Mouse (Mus musculus) heart, adult 2 months (tissue): ENCODE results near the gene Morn1. TPM values are rescaled to one million over a fixed set of nuclear protein-coding genes. Genes with fewer than 3 reads are reported as not detected.

Experiments used
- DNase-seq, 2 experiments: peaks; one replicate each; pipeline ENCODE4 v3.0.0; 2021
- H3K27ac ChIP-seq: fragments of 200-600 bp; 2 replicates; pipeline ENCODE4 v1.8.1; 2022
- H3K27me3 ChIP-seq: fragments of 200-500 bp; 2 replicates; pipeline ENCODE4 v1.6.1; 2012; ENCODE audit warnings: mild to moderate bottlenecking, low read length, inconsistent platforms, mixed read lengths; ENCODE audit not compliant: control insufficient read depth, insufficient read depth
- H3K36me3 ChIP-seq: fragments of 200-500 bp; 2 replicates; pipeline ENCODE4 v1.6.1; 2012; ENCODE audit warnings: low read length, inconsistent platforms; ENCODE audit not compliant: control insufficient read depth, insufficient read depth
- H3K4me1 ChIP-seq: fragments of 200-500 bp; 2 replicates; pipeline ENCODE4 v1.6.1; 2011; ENCODE audit warnings: low read length; ENCODE audit not compliant: control insufficient read depth, insufficient read depth
- H3K4me3 ChIP-seq: fragments of 200-600 bp; 2 replicates; pipeline ENCODE4 v1.8.1; 2022
- H3K79me2 ChIP-seq: fragments of 200-500 bp; replicated peaks from 2 replicates; pipeline ENCODE4 v1.6.1; 2012; ENCODE audit warnings: mild to moderate bottlenecking, inconsistent platforms, low read length, moderate library complexity, mixed read lengths; ENCODE audit not compliant: control insufficient read depth, insufficient read depth
- H3K9ac ChIP-seq: fragments of 200-500 bp; 2 replicates; pipeline ENCODE4 v1.6.1; 2012; ENCODE audit warnings: low read depth, mild to moderate bottlenecking, control low read depth, inconsistent platforms, low read length, mixed read lengths
- CTCF ChIP-seq: fragments of 200-600 bp; IDR thresholded peaks from 2 replicates; pipeline ENCODE4 v1.8.1; 2022; ENCODE audit warnings: antibody characterized with exemption, mild to moderate bottlenecking, moderate library complexity
- EP300 ChIP-seq: fragments of 200-500 bp; IDR thresholded peaks from 2 replicates; pipeline ENCODE4 v1.6.1; 2011; ENCODE audit warnings: low read depth, low read length, control low read depth; ENCODE audit not compliant: insufficient read depth
- POLR2A ChIP-seq: fragments of 200-500 bp; IDR thresholded peaks from 2 replicates; pipeline ENCODE4 v1.6.1; 2011; ENCODE audit warnings: mild to moderate bottlenecking, low read depth, low read length, control low read depth; ENCODE audit not compliant: insufficient read depth
- WGBS: fragments of 180-500 bp; shearing (Covaris S2); methylation state at CpG from one replicate; pipeline ENCODE4 v1.1.7; 2018; 5-methylcytosine and 5-hydroxymethylcytosine counted together
- intact Hi-C: fragments of 180-260 bp; cut with DNase I; formaldehyde crosslinking; loops from one replicate; pipeline ENCODE4 v1.15.1; 2025
- long read RNA-seq: library from polyadenylated mRNA; stranded (forward); transcript quantifications from one replicate; pipeline ENCODE4 v2.0.0, GENCODE M21; 2021
- polyA plus RNA-seq: library from polyadenylated mRNA; depleted of rRNA; stranded (reverse); fragments of >200 nt; gene quantifications from 2 replicates; pipeline ENCODE4 v1.2.3, GENCODE M21; 2012; rRNA removed
- total RNA-seq, 2 experiments: library from RNA; stranded (reverse); gene quantifications; 2 replicates each; pipeline ENCODE4 v1.2.3; 2021

Morn1 gene
- total RNA-seq = 1 to 10 TPM; 1.1 to 1.3 TPM
- 2.5 and 2.6 TPM in 2 replicates for polyA plus RNA-seq
- long read RNA-seq, partial matches to known transcripts = 0 of 2 reads
- long read RNA-seq, other reads (novel, unspliced or antisense) = 1 of 2 reads

DNA sequence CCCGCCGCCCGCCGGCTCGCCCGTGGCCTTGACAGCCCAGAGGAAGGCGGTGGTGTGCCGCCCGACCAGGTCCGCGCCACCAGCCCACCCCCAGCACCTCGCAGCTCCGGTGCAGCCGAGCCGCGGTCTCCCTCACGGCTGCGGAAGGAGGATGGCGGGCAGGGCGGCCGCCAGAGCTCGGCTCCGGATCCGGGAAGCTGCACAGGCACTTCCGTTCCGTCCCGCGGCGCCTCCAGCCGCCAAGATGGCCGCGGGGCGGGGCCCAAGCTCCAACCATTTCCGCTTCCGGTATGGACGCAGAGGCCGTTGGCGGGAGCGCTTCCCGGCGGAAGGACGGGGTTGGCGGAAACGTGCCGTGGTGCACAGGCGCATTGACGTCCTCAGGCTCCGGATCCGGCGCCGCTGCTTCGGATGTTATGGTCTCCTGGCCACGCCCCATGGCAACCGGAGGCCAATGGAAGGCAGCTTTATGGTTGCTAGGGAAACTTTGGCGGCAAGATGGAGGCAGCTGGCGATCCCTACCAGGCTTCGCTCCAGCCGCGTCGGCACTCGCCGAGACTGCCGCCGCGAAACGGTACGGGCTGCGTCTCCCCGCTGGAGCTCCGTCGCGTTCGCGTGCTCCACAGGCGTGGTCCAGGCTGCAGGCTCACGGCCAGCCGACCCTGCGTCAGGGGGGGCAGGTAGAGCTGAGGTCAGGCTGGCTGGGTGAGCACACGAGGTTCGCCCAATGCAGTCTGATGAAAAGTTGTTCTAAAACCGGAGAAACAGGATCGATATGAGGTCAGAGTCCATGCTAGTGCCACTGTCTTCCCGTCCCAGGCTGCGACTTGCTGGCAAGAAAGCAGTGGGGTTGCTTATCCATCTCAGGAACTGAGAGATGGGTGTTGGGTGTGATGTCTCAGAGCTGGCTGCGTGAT, at the start of gene Morn1, which contains the start of gene Rer1:
Gene Morn1 (plus strand): TSS at position 470 of the 917 bp plus-strand sequence.
Gene Rer1 (minus strand): TSS at position 275 of the 917 bp plus-strand sequence.
- peaks cover 17% of the 10 kb centered on the region for H3K4me1 ChIP-seq
- intact Hi-C loops = no loop called here
- H3K27me3 ChIP-seq = no peaks in the 10 kb centered on the region
- peak within 1 kb of the TSS; percentile 91 for H3K27ac ChIP-seq
- peak; percentile 99 to 100 for DNase-seq
- H3K9ac ChIP-seq = peak within 1 kb of the TSS; percentile 88
- peaks cover 8% of the 10 kb centered on the region for H3K79me2 ChIP-seq
- TF ChIP-seq POLR2A = peak; percentile 62
- TF ChIP-seq EP300 = 0 out of 2 replicates have a peak, but pooled peaks have one; percentile 54
- no peak for TF ChIP-seq CTCF
- H3K36me3 ChIP-seq = no peaks in the 10 kb centered on the region
- peak within 1 kb of the TSS; percentile 98 for H3K4me3 ChIP-seq
- WGBS = under 1% methylated on average over 84 of the region's 85 CpGs

DNA sequence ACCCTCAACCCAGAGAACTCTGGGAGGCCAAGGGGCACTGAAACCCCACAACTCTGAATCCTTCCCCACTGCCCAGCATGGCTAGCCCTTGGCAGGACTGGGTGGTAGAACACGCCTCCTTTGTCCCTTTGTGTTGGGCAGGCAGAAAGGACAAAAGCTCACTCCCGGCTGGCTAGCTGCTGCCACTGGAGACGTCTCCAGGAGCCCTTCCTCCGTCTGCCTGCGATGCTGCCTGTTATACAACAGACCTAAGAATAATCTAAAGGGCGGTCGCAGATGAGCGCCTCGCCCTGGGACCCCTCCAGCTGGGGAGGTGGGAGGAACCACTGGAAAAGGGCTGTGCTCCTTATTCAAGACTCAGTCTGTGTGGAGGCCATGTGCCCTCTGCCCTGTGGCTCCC, 46.2 kb upstream of the Morn1 start:
- peaks cover 6% of the 10 kb centered on the region for H3K27me3 ChIP-seq
- intact Hi-C loops = no loop called here
- TF ChIP-seq CTCF = no peak
- TF ChIP-seq EP300 = no peak
- no peak for TF ChIP-seq POLR2A

GRCm38 (mm10) chr4:155040696-155041095, 45.7 kb upstream of the Morn1 start:
- DNase-seq = no peak
- 57% methylated on average over 6 of the region's 6 CpGs for WGBS
- H3K4me3 ChIP-seq = no peak overlapping the region
- no peaks in the 10 kb centered on the region for H3K79me2 ChIP-seq
- peaks cover 6% of the 10 kb centered on the region for H3K27me3 ChIP-seq
- H3K27ac ChIP-seq = no peak overlapping the region
- no peak overlapping the region for H3K9ac ChIP-seq
- TF ChIP-seq POLR2A (no peak), EP300 (no peak), CTCF (no peak)
- intact Hi-C loops = no loop called here
- H3K4me1 ChIP-seq = no peaks in the 10 kb centered on the region
- H3K36me3 ChIP-seq = no peaks in the 10 kb centered on the region

More for the DNA sequence above, 46.2 kb upstream of the Morn1 start:
- Histone ChIP-seq H3K4me3 (no peak overlapping the region), H3K4me1 (no peaks in the 10 kb centered on the region), H3K27ac (no peak overlapping the region), H3K36me3 (no peaks in the 10 kb centered on the region), H3K9ac (no peak overlapping the region), H3K79me2 (no peaks in the 10 kb centered on the region)
- WGBS = 54% methylated on average over 9 of the region's 9 CpGs
- DNase-seq = no peak

DNA sequence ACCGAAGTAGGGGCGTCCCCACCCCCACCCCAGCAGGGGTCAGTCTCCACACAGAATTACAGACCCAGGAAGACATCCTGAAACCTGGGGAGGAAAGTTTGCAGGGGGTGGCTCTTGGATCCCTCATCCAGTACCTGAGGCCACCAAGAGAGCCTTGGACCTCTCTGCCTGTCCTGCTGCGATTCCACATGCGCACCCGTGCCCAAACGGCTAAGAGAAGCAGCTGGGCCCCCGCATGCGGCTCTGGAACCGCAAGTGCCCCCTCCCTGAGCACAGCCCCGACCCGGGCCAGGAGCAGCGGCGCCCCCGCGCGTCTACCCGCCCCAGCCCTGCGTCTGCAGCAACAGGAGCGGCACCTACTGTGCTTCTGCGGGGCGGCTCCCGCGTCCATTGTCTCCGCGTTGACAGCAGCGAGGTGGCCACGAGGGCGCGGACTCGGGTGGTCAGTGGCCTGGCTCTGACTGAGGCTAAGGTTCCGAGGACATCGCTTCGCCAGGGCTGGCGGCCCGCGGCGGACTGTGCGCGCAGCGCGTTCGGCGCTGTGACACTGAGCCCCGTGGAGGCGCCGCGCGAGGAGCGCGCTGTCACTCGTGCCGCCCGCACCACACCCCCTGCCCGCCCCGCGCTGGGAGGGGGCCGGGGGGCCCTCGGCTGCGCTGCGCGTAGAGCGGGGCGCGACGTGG, 43.6 kb upstream of the Morn1 start:
- intact Hi-C loops = no loop called here
- Histone ChIP-seq H3K4me3 (no peak overlapping the region), H3K27ac (no peak overlapping the region), H3K4me1 (no peaks in the 10 kb centered on the region), H3K9ac (no peak overlapping the region), H3K79me2 (no peaks in the 10 kb centered on the region), H3K36me3 (no peaks in the 10 kb centered on the region), H3K27me3 (peaks cover 6% of the 10 kb centered on the region)
- DNase-seq = no peak
- 3% methylated on average over 64 of the region's 65 CpGs for WGBS
- TF ChIP-seq POLR2A (no peak), CTCF (no peak), EP300 (no peak)

DNA sequence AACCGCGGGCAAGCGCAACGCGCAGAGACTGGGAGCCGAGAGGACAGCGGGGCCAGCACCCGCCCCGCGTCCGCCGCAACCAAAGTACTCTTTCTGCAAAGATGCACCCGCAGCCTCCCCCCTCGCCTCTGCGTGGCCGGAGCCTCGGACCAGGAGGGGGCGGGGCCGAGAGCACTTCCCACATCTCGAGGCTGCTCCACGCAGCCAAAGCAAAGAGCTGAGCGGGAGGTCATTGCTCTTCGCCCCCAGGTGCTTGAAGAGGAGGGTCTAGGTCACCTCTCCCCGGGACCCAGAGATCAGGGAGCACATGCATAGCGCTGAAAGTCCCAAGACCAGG, 43.1 kb upstream of the Morn1 start:
- Histone ChIP-seq H3K79me2 (no peaks in the 10 kb centered on the region), H3K9ac (no peak overlapping the region), H3K27ac (no peak overlapping the region), H3K27me3 (peaks cover 6% of the 10 kb centered on the region), H3K36me3 (no peaks in the 10 kb centered on the region), H3K4me3 (no peak overlapping the region), H3K4me1 (no peaks in the 10 kb centered on the region)
- no peak for TF ChIP-seq EP300
- TF ChIP-seq CTCF = no peak
- TF ChIP-seq POLR2A = no peak
- WGBS = 3% methylated on average over 25 of the region's 25 CpGs
- DNase-seq = no peak
- intact Hi-C loops = no loop called here
